Mouse (Mus musculus): Measurements from ENCODE around the gene Esrrg. TPM values are rescaled to one million over a fixed set of nuclear protein-coding genes. Genes with fewer than 3 reads are reported as not detected.

Gene Esrrg
- polyA plus RNA-seq, 1 experiment from 2014 or later: 1.0 TPM

GRCm38 (mm10) chr1:187964829-187965760, 356.5 kb downstream of the Esrrg start:
- 55% methylated on average over 18 of the region's 18 CpGs for WGBS

GRCm38 (mm10) chr1:187965921-187966320, 357.3 kb downstream of the Esrrg start:
- Histone ChIP-seq H3K4me3 (replicated peaks) (no peak overlapping the region), H3K9me3 (replicated peaks) (no peaks in the 10 kb centered on the region), H3K4me1 (no peaks in the 10 kb centered on the region), H3K27me3 (no peaks in the 10 kb centered on the region), H3K36me3 (no peaks in the 10 kb centered on the region), H3K9ac (no peak overlapping the region), H3K27ac (replicated peaks) (no peak overlapping the region), H3K4me2 (replicated peaks) (no peak overlapping the region)
- 46% methylated on average over 6 of the region's 6 CpGs for WGBS
- ATAC-seq (ENCODE audit: insufficient number of reproducible peaks, low FRiP score, low TSS enrichment, low read depth): no peak

More at GRCm38 (mm10) chr1:187964829-187965760, 356.5 kb downstream of the Esrrg start:
- ATAC-seq (ENCODE audit: insufficient number of reproducible peaks, low FRiP score, low TSS enrichment, low read depth): no peak
- H3K9ac ChIP-seq: no peak overlapping the region
- no peaks in the 10 kb centered on the region for H3K4me1 ChIP-seq
- no peaks in the 10 kb centered on the region for H3K9me3 ChIP-seq (replicated peaks)
- H3K4me3 ChIP-seq (replicated peaks): no peak overlapping the region
- no peak overlapping the region for H3K27ac ChIP-seq (replicated peaks)
- no peaks in the 10 kb centered on the region for H3K36me3 ChIP-seq
- no peaks in the 10 kb centered on the region for H3K27me3 ChIP-seq
- H3K4me2 ChIP-seq (replicated peaks): no peak overlapping the region

GRCm38 (mm10) chr1:187968379-187968778, 359.8 kb downstream of the Esrrg start:
- H3K27ac ChIP-seq (replicated peaks): no peak overlapping the region
- no peak overlapping the region for H3K4me2 ChIP-seq (replicated peaks)
- H3K4me1 ChIP-seq: no peaks in the 10 kb centered on the region
- H3K36me3 ChIP-seq: no peaks in the 10 kb centered on the region
- no peak overlapping the region for H3K9ac ChIP-seq
- ATAC-seq (ENCODE audit: insufficient number of reproducible peaks, low FRiP score, low TSS enrichment, low read depth): no peak
- H3K9me3 ChIP-seq (replicated peaks): no peaks in the 10 kb centered on the region
- H3K27me3 ChIP-seq: no peaks in the 10 kb centered on the region
- WGBS: 81% methylated on average over 4 of the region's 4 CpGs
- H3K4me3 ChIP-seq (replicated peaks): no peak overlapping the region

- WGBS: 65% methylated on average over 5 of the region's 5 CpGs
- no peak overlapping the region for H3K4me3 ChIP-seq (replicated peaks)
- no peak overlapping the region for H3K9ac ChIP-seq
- no peak overlapping the region for H3K4me2 ChIP-seq (replicated peaks)
- H3K9me3 ChIP-seq (replicated peaks): no peaks in the 10 kb centered on the region
- H3K4me1 ChIP-seq: no peaks in the 10 kb centered on the region
- no peak overlapping the region for H3K27ac ChIP-seq (replicated peaks)
- H3K27me3 ChIP-seq: no peaks in the 10 kb centered on the region
- no peak for ATAC-seq (ENCODE audit: insufficient number of reproducible peaks, low FRiP score, low TSS enrichment, low read depth)
- H3K36me3 ChIP-seq: no peaks in the 10 kb centered on the region
Measured at GRCm38 (mm10) chr1:187969491-187969890, 360.9 kb downstream of the Esrrg start.

- no peak overlapping the region for H3K4me3 ChIP-seq (replicated peaks)
- H3K27ac ChIP-seq (replicated peaks): no peak overlapping the region
- no peak for ATAC-seq (ENCODE audit: insufficient number of reproducible peaks, low FRiP score, low TSS enrichment, low read depth)
- 9% methylated on average over 9 of the region's 9 CpGs for WGBS
- no peaks in the 10 kb centered on the region for H3K4me1 ChIP-seq
- no peak overlapping the region for H3K4me2 ChIP-seq (replicated peaks)
- H3K27me3 ChIP-seq: no peaks in the 10 kb centered on the region
- no peaks in the 10 kb centered on the region for H3K36me3 ChIP-seq
- no peak overlapping the region for H3K9ac ChIP-seq
- H3K9me3 ChIP-seq (replicated peaks): no peaks in the 10 kb centered on the region
Measured at GRCm38 (mm10) chr1:187974396-187974795, 365.8 kb downstream of the Esrrg start.

- H3K4me1 ChIP-seq: no peaks in the 10 kb centered on the region
- no peak overlapping the region for H3K27ac ChIP-seq (replicated peaks)
- H3K9me3 ChIP-seq (replicated peaks): no peaks in the 10 kb centered on the region
- no peak overlapping the region for H3K4me2 ChIP-seq (replicated peaks)
- no peak for ATAC-seq (ENCODE audit: insufficient number of reproducible peaks, low FRiP score, low TSS enrichment, low read depth)
- H3K27me3 ChIP-seq: no peaks in the 10 kb centered on the region
- no peak overlapping the region for H3K9ac ChIP-seq
- WGBS: 82% methylated on average over 20 of the region's 20 CpGs
- H3K36me3 ChIP-seq: no peaks in the 10 kb centered on the region
- H3K4me3 ChIP-seq (replicated peaks): no peak overlapping the region
Measured at GRCm38 (mm10) chr1:187975465-187976352, 367.1 kb downstream of the Esrrg start.

GRCm38 (mm10) chr1:187976353-187976730, 367.8 kb downstream of the Esrrg start:
- WGBS: 70% methylated on average over 9 of the region's 9 CpGs
- H3K4me2 ChIP-seq (replicated peaks): no peak overlapping the region
- no peaks in the 10 kb centered on the region for H3K9me3 ChIP-seq (replicated peaks)
- H3K27me3 ChIP-seq: no peaks in the 10 kb centered on the region
- no peak for ATAC-seq (ENCODE audit: insufficient number of reproducible peaks, low FRiP score, low TSS enrichment, low read depth)
- no peaks in the 10 kb centered on the region for H3K36me3 ChIP-seq
- no peak overlapping the region for H3K9ac ChIP-seq
- H3K27ac ChIP-seq (replicated peaks): no peak overlapping the region
- H3K4me1 ChIP-seq: no peaks in the 10 kb centered on the region
- H3K4me3 ChIP-seq (replicated peaks): no peak overlapping the region

GRCm38 (mm10) chr1:187981028-187981427, 372.4 kb downstream of the Esrrg start:
- no peak overlapping the region for H3K4me3 ChIP-seq (replicated peaks)
- no peaks in the 10 kb centered on the region for H3K4me1 ChIP-seq
- no peak overlapping the region for H3K4me2 ChIP-seq (replicated peaks)
- no peak overlapping the region for H3K9ac ChIP-seq
- no peak overlapping the region for H3K27ac ChIP-seq (replicated peaks)
- H3K9me3 ChIP-seq (replicated peaks): no peaks in the 10 kb centered on the region
- no peak for ATAC-seq (ENCODE audit: insufficient number of reproducible peaks, low FRiP score, low TSS enrichment, low read depth)
- H3K36me3 ChIP-seq: no peaks in the 10 kb centered on the region
- WGBS: 70% methylated on average over 2 of the region's 2 CpGs
- no peaks in the 10 kb centered on the region for H3K27me3 ChIP-seq

GRCm38 (mm10) chr1:187983177-187983576, 374.6 kb downstream of the Esrrg start:
- Histone ChIP-seq H3K9ac (no peak overlapping the region), H3K4me2 (replicated peaks) (no peak overlapping the region), H3K4me3 (replicated peaks) (no peak overlapping the region), H3K4me1 (no peaks in the 10 kb centered on the region), H3K27ac (replicated peaks) (no peak overlapping the region), H3K27me3 (no peaks in the 10 kb centered on the region), H3K36me3 (no peaks in the 10 kb centered on the region), H3K9me3 (replicated peaks) (no peaks in the 10 kb centered on the region)
- ATAC-seq (ENCODE audit: insufficient number of reproducible peaks, low FRiP score, low TSS enrichment, low read depth): no peak
- WGBS: 40% methylated on average over 4 of the region's 4 CpGs

GRCm38 (mm10) chr1:187990161-187990560, 381.6 kb downstream of the Esrrg start:
- Histone ChIP-seq H3K4me3 (replicated peaks) (no peak overlapping the region), H3K27ac (replicated peaks) (no peak overlapping the region), H3K9me3 (replicated peaks) (no peaks in the 10 kb centered on the region), H3K4me1 (no peaks in the 10 kb centered on the region), H3K36me3 (no peaks in the 10 kb centered on the region), H3K27me3 (no peaks in the 10 kb centered on the region), H3K9ac (no peak overlapping the region), H3K4me2 (replicated peaks) (no peak overlapping the region)
- no peak for ATAC-seq (ENCODE audit: insufficient number of reproducible peaks, low FRiP score, low TSS enrichment, low read depth)

- Histone ChIP-seq H3K9me3 (replicated peaks) (no peaks in the 10 kb centered on the region), H3K27ac (replicated peaks) (no peak overlapping the region), H3K4me2 (replicated peaks) (peak overlapping the region; percentile 77), H3K36me3 (no peaks in the 10 kb centered on the region), H3K4me3 (replicated peaks) (peak overlapping the region; percentile 45), H3K27me3 (peaks cover 19% of the 10 kb centered on the region), H3K4me1 (0 out of 2 replicates have a peak, but pooled peaks cover 5% of the 10 kb centered on the region), H3K9ac (0 out of 2 replicates have a peak overlapping the region, but pooled peaks have one; percentile 4)
- 1% methylated on average over 39 of the region's 39 CpGs for WGBS
- ATAC-seq (ENCODE audit: insufficient number of reproducible peaks, low FRiP score, low TSS enrichment, low read depth): peak; percentile 77
Measured at GRCm38 (mm10) chr1:187997584-187998338, 389.2 kb downstream of the Esrrg start.

Data from embryonic facial prominence, embryonic 15.5 days (tissue).